Mouse (Mus musculus): ENCODE results near the gene Sos2. TPM values are rescaled to one million over a fixed set of nuclear protein-coding genes. Genes with fewer than 3 reads are reported as not detected.

Sos2 gene
- total and polyA plus RNA-seq, 3 experiments: 21.3 to 38.5 (median 33.7) TPM

DNA sequence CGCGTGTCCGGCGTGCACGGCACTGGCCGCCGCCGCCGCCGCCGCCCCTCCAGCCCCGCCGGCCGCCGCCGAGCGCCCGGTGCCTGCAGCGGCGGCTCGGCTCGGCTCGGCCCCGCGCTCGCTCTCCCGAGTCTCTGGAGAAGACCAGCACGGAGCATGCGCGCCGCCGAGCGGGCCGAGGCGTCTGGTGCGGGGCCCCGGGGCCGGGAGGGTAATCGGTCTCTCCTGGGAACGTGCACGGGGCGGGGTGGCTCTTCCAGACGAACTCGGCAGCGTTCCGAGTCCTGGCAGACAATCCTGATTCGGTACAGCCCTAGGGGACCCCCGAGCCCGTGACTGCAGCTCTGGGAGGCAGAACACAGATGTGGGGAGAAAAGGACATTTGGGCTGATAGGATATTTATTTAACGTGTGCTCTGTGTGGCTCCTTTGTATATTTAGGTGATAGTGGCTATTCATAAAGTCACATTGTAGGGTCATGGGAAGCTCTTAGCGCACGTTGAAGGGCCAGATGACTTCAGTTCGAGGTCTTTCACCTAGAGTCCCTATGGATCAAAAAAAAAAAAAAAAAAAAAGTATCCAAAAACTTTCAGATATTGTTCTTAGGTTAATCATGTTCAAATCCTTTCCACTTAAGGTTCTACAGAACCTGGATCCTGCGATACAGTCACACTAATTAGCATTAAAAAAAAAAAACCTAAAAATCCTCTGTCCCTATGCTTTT, 574 bp upstream of the Sos2 start:
- WGBS: 4% methylated on average over 51 of the region's 54 CpGs
- Histone ChIP-seq H3K9ac (ENCODE audit: low read depth, low read length) (peak overlapping the region; percentile 99), H3K27ac (peak overlapping the region; percentile 96), H3K36me3 (ENCODE audit: control insufficient read depth, insufficient read depth, low read length) (peaks cover 5% of the 10 kb centered on the region), H3K4me3 (peak overlapping the region; percentile 69), H3K79me2 (replicated peaks; ENCODE audit: control insufficient read depth, insufficient read depth, low read length) (peaks cover 3% of the 10 kb centered on the region; the same call in 1 of the 2 replicates), H3K4me1 (ENCODE audit: control insufficient read depth, insufficient read depth, low read length) (peaks cover 10% of the 10 kb centered on the region), H3K27me3 (ENCODE audit: control insufficient read depth, insufficient read depth, low read length) (no peaks in the 10 kb centered on the region)
- TF ChIP-seq EP300 (IDR thresholded peaks at IDR 0.05; ENCODE audit: insufficient read depth, low read depth, low read length): no peak
- peak; percentile 52 for TF ChIP-seq POLR2A (IDR thresholded peaks at IDR 0.05; ENCODE audit: insufficient read depth, low read depth, low read length)
- peak; percentile 20 for TF ChIP-seq CTCF (IDR thresholded peaks at IDR 0.05)
- peak; percentile 90 to 91 for DNase-seq
- intact Hi-C loops (cut with DNase I): loop anchor here (5.0 kb wide), 4 partner anchors 35 to 320 kb away; partner anchors contain the start of gene Vcpkmt

- peak overlapping the region; percentile 99 for H3K9ac ChIP-seq (ENCODE audit: low read depth, low read length)
- DNase-seq: peak; percentile 71 to 78
- peaks cover 3% of the 10 kb centered on the region for H3K79me2 ChIP-seq (replicated peaks; ENCODE audit: control insufficient read depth, insufficient read depth, low read length)
- peaks cover 13% of the 10 kb centered on the region for H3K4me1 ChIP-seq (ENCODE audit: control insufficient read depth, insufficient read depth, low read length)
- TF ChIP-seq POLR2A (IDR thresholded peaks at IDR 0.05; ENCODE audit: insufficient read depth, low read depth, low read length) (0 out of 2 replicates have a peak, but pooled peaks have one; percentile 19), EP300 (IDR thresholded peaks at IDR 0.05; ENCODE audit: insufficient read depth, low read depth, low read length) (no peak)
- H3K36me3 ChIP-seq (ENCODE audit: control insufficient read depth, insufficient read depth, low read length): peaks cover 9% of the 10 kb centered on the region
- peak overlapping the region; percentile 94 for H3K4me3 ChIP-seq
- H3K27ac ChIP-seq: peak overlapping the region; percentile 94
- WGBS: under 1% methylated on average over 56 of the region's 56 CpGs
- no peaks in the 10 kb centered on the region for H3K27me3 ChIP-seq (ENCODE audit: control insufficient read depth, insufficient read depth, low read length)
- intact Hi-C loops (cut with DNase I): loop anchor here (5.0 kb wide), 4 partner anchors 34 to 319 kb away; partner anchors contain the start of gene Vcpkmt
These were observed 752 bp downstream of the Sos2 start for GRCm38 (mm10) chr12:69680635-69681565.

DNA sequence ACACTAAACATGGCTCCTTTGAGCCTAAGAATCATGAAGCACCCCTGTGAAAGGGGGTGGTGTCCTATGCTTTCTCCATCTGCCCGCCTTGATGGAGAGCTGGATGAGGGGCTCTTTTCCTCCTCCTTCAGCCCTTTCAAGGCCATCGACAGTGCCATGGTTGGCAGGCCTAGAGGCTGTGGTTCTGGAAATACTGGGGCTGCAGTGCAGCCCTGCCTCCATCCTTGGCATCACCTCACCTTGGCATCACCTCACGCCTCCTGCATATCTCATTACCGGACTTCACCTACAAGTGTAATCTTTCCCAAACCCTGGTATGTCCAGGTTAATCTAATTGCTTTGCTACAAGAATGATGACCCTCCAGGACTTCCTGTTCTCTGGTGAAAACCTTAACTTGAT, 5.5 kb downstream of the Sos2 start:
- no peak overlapping the region for H3K27ac ChIP-seq
- H3K4me1 ChIP-seq (ENCODE audit: control insufficient read depth, insufficient read depth, low read length): peaks cover 23% of the 10 kb centered on the region
- H3K27me3 ChIP-seq (ENCODE audit: control insufficient read depth, insufficient read depth, low read length): no peaks in the 10 kb centered on the region
- no peak for DNase-seq
- TF ChIP-seq CTCF (IDR thresholded peaks at IDR 0.05) (no peak), EP300 (IDR thresholded peaks at IDR 0.05; ENCODE audit: insufficient read depth, low read depth, low read length) (no peak)
- no peak overlapping the region for H3K9ac ChIP-seq (ENCODE audit: low read depth, low read length)
- H3K79me2 ChIP-seq (replicated peaks; ENCODE audit: control insufficient read depth, insufficient read depth, low read length): peaks cover 8% of the 10 kb centered on the region
- H3K4me3 ChIP-seq: no peak overlapping the region
- WGBS: 61% methylated on average over 4 of the region's 4 CpGs
- H3K36me3 ChIP-seq (ENCODE audit: control insufficient read depth, insufficient read depth, low read length): peaks cover 20% of the 10 kb centered on the region
- intact Hi-C loops (cut with DNase I): no loop called here

- Histone ChIP-seq H3K4me3 (no peak overlapping the region), H3K79me2 (replicated peaks; ENCODE audit: control insufficient read depth, insufficient read depth, low read length) (peaks cover 10% of the 10 kb centered on the region), H3K27ac (peak overlapping the region; percentile 26), H3K27me3 (ENCODE audit: control insufficient read depth, insufficient read depth, low read length) (no peaks in the 10 kb centered on the region), H3K36me3 (ENCODE audit: control insufficient read depth, insufficient read depth, low read length) (peaks cover 19% of the 10 kb centered on the region), H3K9ac (ENCODE audit: low read depth, low read length) (no peak overlapping the region), H3K4me1 (ENCODE audit: control insufficient read depth, insufficient read depth, low read length) (peaks cover 21% of the 10 kb centered on the region)
- no peak for DNase-seq
- intact Hi-C loops (cut with DNase I): no loop called here
- WGBS: 77% methylated on average over 10 of the region's 10 CpGs
- TF ChIP-seq POLR2A (IDR thresholded peaks at IDR 0.05; ENCODE audit: insufficient read depth, low read depth, low read length) (no peak), EP300 (IDR thresholded peaks at IDR 0.05; ENCODE audit: insufficient read depth, low read depth, low read length) (no peak), CTCF (IDR thresholded peaks at IDR 0.05) (no peak)
These were observed 6.8 kb downstream of the Sos2 start for GRCm38 (mm10) chr12:69674576-69675537.

GRCm38 (mm10) chr12:69674176-69674575, 7.5 kb downstream of the Sos2 start:
- Histone ChIP-seq H3K4me1 (ENCODE audit: control insufficient read depth, insufficient read depth, low read length) (peaks cover 19% of the 10 kb centered on the region), H3K9ac (ENCODE audit: low read depth, low read length) (no peak overlapping the region), H3K36me3 (ENCODE audit: control insufficient read depth, insufficient read depth, low read length) (peaks cover 18% of the 10 kb centered on the region), H3K79me2 (replicated peaks; ENCODE audit: control insufficient read depth, insufficient read depth, low read length) (peaks cover 12% of the 10 kb centered on the region), H3K27ac (peak overlapping the region; percentile 26), H3K4me3 (no peak overlapping the region), H3K27me3 (ENCODE audit: control insufficient read depth, insufficient read depth, low read length) (no peaks in the 10 kb centered on the region)
- 7% methylated on average over 1 of the region's 1 CpGs for WGBS
- intact Hi-C loops (cut with DNase I): no loop called here
- no peak for DNase-seq
- TF ChIP-seq CTCF (IDR thresholded peaks at IDR 0.05): no peak
- no peak for TF ChIP-seq POLR2A (IDR thresholded peaks at IDR 0.05; ENCODE audit: insufficient read depth, low read depth, low read length)
- TF ChIP-seq EP300 (IDR thresholded peaks at IDR 0.05; ENCODE audit: insufficient read depth, low read depth, low read length): no peak
